7 mouse cellular contexts compared by ENCODE assay signal in the genomic region with DNA sequence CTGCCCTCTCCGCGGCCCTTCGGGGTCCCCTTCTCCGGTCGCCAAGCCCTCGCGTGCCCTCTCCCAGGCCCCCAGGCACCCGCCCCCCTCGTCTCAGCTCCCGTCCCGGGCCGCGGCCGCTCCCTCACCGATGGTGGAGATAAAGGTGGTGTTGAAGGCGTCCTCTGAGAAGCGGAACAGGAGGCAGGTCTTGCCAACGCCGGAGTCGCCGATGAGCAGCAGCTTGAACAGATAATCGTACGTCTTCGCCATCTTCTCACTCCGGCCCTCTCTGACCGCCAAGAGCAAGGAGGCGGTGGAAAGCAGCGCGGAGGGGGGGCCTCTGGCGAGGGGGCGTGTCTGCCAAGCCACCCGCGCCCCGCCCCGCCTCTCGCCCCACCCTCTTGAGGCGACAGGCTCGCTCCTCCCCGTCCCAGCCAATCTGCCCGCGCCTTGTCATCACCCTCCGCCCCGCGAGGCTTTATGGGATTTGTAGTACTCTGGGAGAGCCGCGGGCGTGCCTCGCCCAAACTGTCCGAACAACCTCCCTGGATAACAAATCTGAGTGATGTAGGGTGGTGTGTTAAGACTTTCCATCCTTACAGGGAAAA. TPM values are rescaled to one million over a fixed set of nuclear protein-coding genes. Genes with fewer than 3 reads are reported as not detected.
DNase-seq lines count a peak whose midpoint lies in the region; ATAC-seq lines count a peak whose summit lies in the region.

A gene (minus strand): TSS at position 306 of the 590 bp plus-strand sequence.

- ATAC-seq in embryonic facial prominence, embryonic 11.5 days (replicated peaks; ENCODE audit: insufficient number of reproducible peaks, low FRiP score, low TSS enrichment, low read depth): peak; percentile 97
- ATAC-seq in granulocyte monocyte progenitor cell, adult 5-6 weeks (replicated peaks; ENCODE audit: poor library complexity, severe bottlenecking): peak; percentile 88
- peak; percentile 98 for ATAC-seq in midbrain, embryonic 13.5 days

- H3K36me3 ChIP-seq in embryonic facial prominence, embryonic 11.5 days (replicated peaks; ENCODE audit: control insufficient read depth, insufficient read depth, low read depth, low read length): no peaks in the 10 kb centered on the region
- no peaks in the 10 kb centered on the region for H3K36me3 ChIP-seq in limb, embryonic 10.5 days
- no peaks in the 10 kb centered on the region for H3K36me3 ChIP-seq in midbrain, embryonic 13.5 days

- H3K9ac ChIP-seq in embryonic facial prominence, embryonic 11.5 days (replicated peaks; ENCODE audit: low read length): peak within 1 kb of the TSS; percentile 87
- peak within 1 kb of the TSS; percentile 93 for H3K9ac ChIP-seq in midbrain, embryonic 13.5 days (replicated peaks)

- H3K4me3 ChIP-seq in embryonic facial prominence, embryonic 11.5 days (ENCODE audit: low read depth, low read length): peak within 1 kb of the TSS; percentile 85
- peak within 1 kb of the TSS; percentile 73 for H3K4me3 ChIP-seq in limb, embryonic 10.5 days
- peak within 1 kb of the TSS; percentile 87 for H3K4me3 ChIP-seq in midbrain, embryonic 13.5 days (replicated peaks)

- no peaks in the 10 kb centered on the region for H3K27me3 ChIP-seq in embryonic facial prominence, embryonic 11.5 days (ENCODE audit: control insufficient read depth, insufficient read depth, low read length)
- H3K27me3 ChIP-seq in limb, embryonic 10.5 days (ENCODE audit: low read depth, poor library complexity, severe bottlenecking): no peaks in the 10 kb centered on the region
- no peaks in the 10 kb centered on the region for H3K27me3 ChIP-seq in midbrain, embryonic 13.5 days

- peak within 1 kb of the TSS; percentile 60 for H3K4me2 ChIP-seq in embryonic facial prominence, embryonic 11.5 days (ENCODE audit: low read depth, low read length)
- peak within 1 kb of the TSS; percentile 84 for H3K4me2 ChIP-seq in midbrain, embryonic 13.5 days (replicated peaks)

- no peaks in the 10 kb centered on the region for H3K4me1 ChIP-seq in embryonic facial prominence, embryonic 11.5 days (ENCODE audit: control insufficient read depth, insufficient read depth, low read length)
- peaks cover 27% of the 10 kb centered on the region for H3K4me1 ChIP-seq in limb, embryonic 10.5 days
- peaks cover 36% of the 10 kb centered on the region for H3K4me1 ChIP-seq in midbrain, embryonic 13.5 days (replicated peaks)

- under 1% methylated on average over 47 of the region's 49 CpGs for WGBS in embryonic facial prominence, embryonic 11.5 days
- under 1% methylated on average over 49 of the region's 49 CpGs for WGBS in limb, embryonic 10.5 days
- WGBS in midbrain, embryonic 13.5 days: under 1% methylated on average over 43 of the region's 49 CpGs

- peak within 1 kb of the TSS; percentile 73 for H3K27ac ChIP-seq in embryonic facial prominence, embryonic 11.5 days (replicated peaks; ENCODE audit: low read depth, low read length)
- H3K27ac ChIP-seq in limb, embryonic 10.5 days: peak within 1 kb of the TSS; percentile 91
- peak within 1 kb of the TSS; percentile 92 for H3K27ac ChIP-seq in midbrain, embryonic 13.5 days

- peak; percentile 99 for DNase-seq in adrenal gland, postnatal 14 days
- DNase-seq in embryonic facial prominence, embryonic 11.5 days (ENCODE audit: low spot score): peak; percentile 99
- peak; percentile 95 for DNase-seq in kidney, adult 11 months
- peak; percentile 100 for DNase-seq in limb, embryonic 10.5 days (ENCODE audit: low spot score)
- DNase-seq in spleen, adult 12 weeks (ENCODE audit: low spot score): peak; percentile 96

- no peaks in the 10 kb centered on the region for H3K9me3 ChIP-seq in embryonic facial prominence, embryonic 11.5 days (replicated peaks; ENCODE audit: control insufficient read depth, low read length)
- H3K9me3 ChIP-seq in limb, embryonic 10.5 days (replicated peaks): no peaks in the 10 kb centered on the region
- H3K9me3 ChIP-seq in midbrain, embryonic 13.5 days: no peaks in the 10 kb centered on the region

RNA-seq across cellular contexts. Expression of the gene that starts here (rescaled TPM):
- total RNA-seq in adrenal gland, postnatal 14 days (2021): 19.1 and 23.1 TPM in 2 replicates
- 17.9 and 18.8 TPM in 2 replicates for polyA plus RNA-seq in embryonic facial prominence, embryonic 11.5 days (2014; fragmentation: Nextera tagmentation; extraction: Ambion mirVana)
- total RNA-seq in granulocyte monocyte progenitor cell, adult 5-6 weeks (2014; fragmentation: Nextera tagmentation): 37.5 and 39.6 TPM in 2 replicates
- total RNA-seq in granulocyte monocyte progenitor cell, adult 5-6 weeks (2017): 75.2 and 76.0 TPM in 2 replicates
- 14.3 and 14.9 TPM in 2 replicates for polyA plus RNA-seq in limb, embryonic 10.5 days (2016; fragmentation: Nextera tagmentation; extraction: Ambion mirVana)
- polyA plus RNA-seq in midbrain, embryonic 13.5 days (2015; fragmentation: Nextera tagmentation; extraction: Ambion mirVana): 31.1 and 32.4 TPM in 2 replicates

Comparison
In these comparisons a context has a peak if more than half of its experiments do, and no peak if none do; other contexts are left out.
1. Peak in every context shown above with its lines: DNase-seq, ATAC-seq, H3K4me3 ChIP-seq and H3K27ac ChIP-seq.